Mouse (Mus musculus) lung, postnatal 0 days (tissue): ENCODE measurements at regions not wholly inside any gene's neighbourhood (a gene's known extent, or its start where the extent isn't known, plus 50 kb on each side); places are given as distances from the start of the nearest gene placed in this dataset.

Experiments used
- CTCF ChIP-seq: IDR thresholded peaks from 2 replicates; pipeline ENCODE4 v1.5.1; 2016; ENCODE audit warnings: antibody characterized with exemption, mild to moderate bottlenecking
- EP300 ChIP-seq: IDR thresholded peaks from 2 replicates; pipeline ENCODE4 v1.6.1; 2016; ENCODE audit warnings: antibody characterized with exemption, mild to moderate bottlenecking, control low read depth

GRCm38 (mm10) chr15:25468478-25468877 is 54.9 kb upstream of the Basp1 start:
- TF ChIP-seq CTCF (no peak), EP300 (no peak)
